Mouse (Mus musculus) spleen, postnatal 0 days (tissue): Measurements from ENCODE around the gene Flvcr1. TPM values are rescaled to one million over a fixed set of nuclear protein-coding genes. Genes with fewer than 3 reads are reported as not detected.

Experiments used
- polyA plus RNA-seq: library from polyadenylated mRNA; unstranded; fragments of >200 nt; fragmentation: Nextera tagmentation; extraction: Ambion mirVana; gene quantifications from 2 replicates; pipeline ENCODE4 v1.2.1, GENCODE M21; 2015

The Flvcr1 gene
- 8.6 and 10.4 TPM in 2 replicates for polyA plus RNA-seq

DNA sequence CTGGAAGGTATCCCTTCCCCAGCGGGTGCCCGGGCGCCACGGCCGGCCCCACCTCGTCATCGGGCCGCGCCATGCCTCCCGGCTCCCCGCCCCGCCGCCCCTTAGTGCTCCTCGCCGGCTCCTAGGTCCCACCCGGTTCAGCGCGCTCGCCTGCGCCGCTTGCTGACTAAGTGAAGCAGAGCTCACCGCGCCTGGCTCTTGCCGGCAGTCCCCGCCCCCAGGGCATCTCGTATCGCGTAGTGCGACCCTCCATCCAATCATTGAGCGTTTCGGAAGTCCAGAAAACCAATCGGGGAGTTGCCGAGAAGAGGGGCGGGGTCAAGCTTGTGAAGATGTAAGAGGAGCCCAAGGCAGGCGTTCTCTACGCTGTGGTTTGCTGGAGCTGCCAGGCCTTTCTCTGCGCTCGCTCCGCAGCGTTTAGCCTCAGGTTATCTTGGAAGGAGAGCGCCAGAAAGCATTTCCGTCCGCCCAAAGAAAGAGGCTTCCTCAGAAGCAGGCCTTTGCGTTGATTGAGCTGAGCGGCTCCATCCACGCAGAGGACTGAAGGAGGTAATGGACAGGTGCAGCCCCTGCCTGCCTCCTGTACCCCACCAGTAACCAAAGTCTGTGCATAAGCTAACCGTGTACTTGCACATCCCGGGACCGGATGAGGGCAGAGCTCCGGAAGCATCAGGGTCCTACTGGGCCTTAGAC is at the start of gene Flvcr1:
TSS of gene Flvcr1 (minus strand) at position 138 of the 693 bp plus-strand sequence.

DNA sequence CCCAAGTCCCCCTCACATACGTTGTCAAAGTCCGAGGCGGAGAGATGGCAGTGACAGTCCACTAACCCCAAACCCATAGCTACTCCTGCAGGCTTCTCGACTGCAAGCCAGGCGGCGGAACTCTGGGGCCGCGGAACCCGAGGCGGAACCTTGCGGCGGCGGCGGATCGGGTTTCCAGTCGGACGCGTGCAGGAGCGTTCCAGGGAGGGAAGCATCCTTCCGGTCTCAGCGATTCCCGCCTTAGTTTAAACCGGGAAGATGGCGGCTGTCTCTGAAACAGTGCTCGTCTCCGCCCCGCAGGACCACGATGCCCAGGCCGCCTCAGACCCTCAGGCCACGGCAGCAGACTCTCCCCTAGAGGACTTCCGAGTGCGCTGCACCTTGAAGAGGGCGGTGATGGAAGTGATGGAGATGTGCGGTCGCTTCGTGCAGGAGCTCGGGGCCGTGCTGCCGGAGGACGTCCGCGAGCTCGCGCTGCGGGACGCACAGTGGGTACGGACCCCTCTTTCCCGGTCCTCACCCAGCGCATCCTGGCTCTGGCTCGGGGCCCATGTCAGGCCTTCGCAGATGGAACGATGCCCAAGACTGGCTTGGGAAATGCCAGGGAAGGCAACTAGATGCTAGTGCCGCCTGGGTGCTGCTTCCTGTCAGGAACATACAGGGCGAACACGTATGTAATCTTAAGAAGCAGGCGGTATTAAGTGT is 37.0 kb upstream of the Flvcr1 start, which contains the start of the genes Tatdn3 and Nsl1:
TSS of gene Tatdn3 (minus strand) at position 152 of the 705 bp plus-strand sequence.
TSS of gene Nsl1 (plus strand) at position 232 of the 705 bp plus-strand sequence.

DNA sequence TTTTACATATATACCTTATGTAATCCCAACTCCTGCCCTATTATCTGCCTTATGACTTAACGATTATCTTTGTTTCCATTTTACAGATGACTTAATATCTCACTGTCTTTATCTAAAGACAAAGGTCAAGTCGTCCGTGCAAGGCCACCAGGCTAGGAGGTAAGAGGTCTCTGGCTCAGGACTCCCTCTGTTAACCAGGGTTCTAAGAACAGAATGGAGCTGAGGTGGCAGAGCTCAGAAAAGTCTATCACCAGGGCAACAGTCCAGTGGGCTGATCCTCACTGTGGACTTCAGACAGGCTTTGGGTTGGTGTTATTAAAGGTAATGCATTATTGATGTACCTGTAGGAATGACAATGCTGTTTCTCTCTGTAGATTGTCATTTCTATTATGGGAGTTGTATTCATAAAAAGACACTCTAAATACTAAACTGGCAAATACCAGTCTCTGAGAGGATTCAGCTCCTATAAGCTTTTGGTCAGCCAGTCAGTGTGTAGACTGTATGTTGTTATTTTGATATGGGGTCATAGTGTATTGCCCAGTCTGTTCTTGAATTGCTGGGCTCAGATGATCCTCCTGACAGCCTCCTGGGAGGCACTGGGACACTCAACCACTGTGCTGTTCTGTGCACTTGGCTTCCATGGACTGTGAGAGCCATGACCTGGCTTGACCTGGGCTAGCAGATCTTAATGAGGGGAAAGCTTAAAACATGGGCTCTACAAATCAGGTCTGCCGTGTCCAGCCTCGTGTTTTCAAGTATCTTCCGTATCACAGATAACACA is 10.8 kb upstream of the Flvcr1 start, which contains the start of gene Spata45:
TSS of gene Spata45 (plus strand) at position 86 of the 781 bp plus-strand sequence.

DNA sequence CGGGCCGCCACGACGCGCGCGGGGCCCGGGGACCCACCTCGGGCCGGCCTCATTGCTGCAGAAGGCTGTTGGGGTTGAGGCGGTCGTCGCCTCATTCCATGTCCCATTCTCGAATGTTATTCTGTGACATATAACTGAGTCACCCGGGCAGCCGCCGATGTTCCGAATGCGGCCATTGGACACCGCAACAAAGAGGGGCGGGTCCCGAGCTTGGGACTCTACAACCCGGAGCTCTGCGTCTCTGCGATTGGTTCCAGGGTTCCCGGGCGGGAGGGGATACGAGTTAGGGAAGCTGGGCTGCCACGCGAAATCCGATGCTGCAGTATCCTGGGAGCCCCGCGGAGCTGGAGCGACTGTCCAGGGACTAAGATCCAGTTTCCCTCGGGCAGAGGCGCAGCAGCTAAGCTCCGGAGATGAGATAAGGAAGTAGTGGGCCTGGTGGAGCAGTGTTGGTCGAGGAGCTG is 46.8 kb downstream of the Flvcr1 start, which contains the start of gene Vash2:
TSS of gene Vash2 (minus strand) at position 197 of the 464 bp plus-strand sequence.

Other genes starting within 250 kb of the Flvcr1 start
- gene Rps6kc1, start 114.4 kb downstream of the Flvcr1 start, polyA plus RNA-seq: 3.4 and 5.5 TPM in 2 replicates
- gene Angel2, start 101.0 kb downstream of the Flvcr1 start, polyA plus RNA-seq: 26.5 and 29.8 TPM in 2 replicates
- 1.9 and 2.2 TPM in 2 replicates for gene Vash2, start 46.9 kb downstream of the Flvcr1 start, polyA plus RNA-seq
- gene Spata45, start 10.5 kb upstream of the Flvcr1 start, polyA plus RNA-seq: not detected in 2 replicates
- gene Tatdn3, start 36.8 kb upstream of the Flvcr1 start, polyA plus RNA-seq: 11.6 and 12.7 TPM in 2 replicates
- gene Nsl1, start 36.9 kb upstream of the Flvcr1 start, polyA plus RNA-seq: 16.2 and 19.5 TPM in 2 replicates
- 3.4 and 4.0 TPM in 2 replicates for gene Batf3, start 71.7 kb upstream of the Flvcr1 start, polyA plus RNA-seq
- not detected in 2 replicates for gene Fam71a, start 138.7 kb upstream of the Flvcr1 start, polyA plus RNA-seq
- gene Atf3, start 191.9 kb upstream of the Flvcr1 start, polyA plus RNA-seq: 0.82 and 1.7 TPM in 2 replicates